Mouse (Mus musculus) lung, postnatal 0 days (tissue): ENCODE measurements around the gene Ncoa1.

Source experiments
- CTCF ChIP-seq: IDR thresholded peaks from 2 replicates; pipeline ENCODE4 v1.5.1; 2016; ENCODE audit warnings: antibody characterized with exemption, mild to moderate bottlenecking
- EP300 ChIP-seq: IDR thresholded peaks from 2 replicates; pipeline ENCODE4 v1.6.1; 2016; ENCODE audit warnings: antibody characterized with exemption, mild to moderate bottlenecking, control low read depth

GRCm38 (mm10) chr12:4206106-4206505, 270.9 kb downstream of the Ncoa1 start:
- no peak for TF ChIP-seq EP300
- no peak for TF ChIP-seq CTCF
